Mouse (Mus musculus) heart, adult 2 months (tissue): ENCODE measurements at regions not wholly inside any gene's neighbourhood (a gene's known extent, or its start where the extent isn't known, plus 50 kb on each side); places are given as distances from the start of the nearest gene placed in this dataset.

Source experiments
- DNase-seq, 2 experiments: peaks; one replicate each; pipeline ENCODE4 v3.0.0; 2021
- H3K27ac ChIP-seq: fragments of 200-600 bp; 2 replicates; pipeline ENCODE4 v1.8.1; 2022
- H3K27me3 ChIP-seq: fragments of 200-500 bp; 2 replicates; pipeline ENCODE4 v1.6.1; 2012; ENCODE audit warnings: mild to moderate bottlenecking, low read length, inconsistent platforms, mixed read lengths; ENCODE audit not compliant: control insufficient read depth, insufficient read depth
- H3K36me3 ChIP-seq: fragments of 200-500 bp; 2 replicates; pipeline ENCODE4 v1.6.1; 2012; ENCODE audit warnings: low read length, inconsistent platforms; ENCODE audit not compliant: control insufficient read depth, insufficient read depth
- H3K4me1 ChIP-seq: fragments of 200-500 bp; 2 replicates; pipeline ENCODE4 v1.6.1; 2011; ENCODE audit warnings: low read length; ENCODE audit not compliant: control insufficient read depth, insufficient read depth
- H3K4me3 ChIP-seq: fragments of 200-600 bp; 2 replicates; pipeline ENCODE4 v1.8.1; 2022
- H3K79me2 ChIP-seq: fragments of 200-500 bp; replicated peaks from 2 replicates; pipeline ENCODE4 v1.6.1; 2012; ENCODE audit warnings: mild to moderate bottlenecking, inconsistent platforms, low read length, moderate library complexity, mixed read lengths; ENCODE audit not compliant: control insufficient read depth, insufficient read depth
- H3K9ac ChIP-seq: fragments of 200-500 bp; 2 replicates; pipeline ENCODE4 v1.6.1; 2012; ENCODE audit warnings: low read depth, mild to moderate bottlenecking, control low read depth, inconsistent platforms, low read length, mixed read lengths
- CTCF ChIP-seq: fragments of 200-600 bp; IDR thresholded peaks from 2 replicates; pipeline ENCODE4 v1.8.1; 2022; ENCODE audit warnings: antibody characterized with exemption, mild to moderate bottlenecking, moderate library complexity
- EP300 ChIP-seq: fragments of 200-500 bp; IDR thresholded peaks from 2 replicates; pipeline ENCODE4 v1.6.1; 2011; ENCODE audit warnings: low read depth, low read length, control low read depth; ENCODE audit not compliant: insufficient read depth
- POLR2A ChIP-seq: fragments of 200-500 bp; IDR thresholded peaks from 2 replicates; pipeline ENCODE4 v1.6.1; 2011; ENCODE audit warnings: mild to moderate bottlenecking, low read depth, low read length, control low read depth; ENCODE audit not compliant: insufficient read depth
- WGBS: fragments of 180-500 bp; shearing (Covaris S2); methylation state at CpG from one replicate; pipeline ENCODE4 v1.1.7; 2018; 5-methylcytosine and 5-hydroxymethylcytosine counted together
- intact Hi-C: fragments of 180-260 bp; cut with DNase I; formaldehyde crosslinking; loops from one replicate; pipeline ENCODE4 v1.15.1; 2025

GRCm38 (mm10) chr1:185963773-185964172, 153.3 kb downstream of the Lyplal1 start:
- intact Hi-C loops: no loop called here
- no peak for DNase-seq
- no peak overlapping the region for H3K27ac ChIP-seq
- no peaks in the 10 kb centered on the region for H3K27me3 ChIP-seq
- no peaks in the 10 kb centered on the region for H3K79me2 ChIP-seq
- TF ChIP-seq POLR2A: no peak
- no peaks in the 10 kb centered on the region for H3K4me1 ChIP-seq
- H3K9ac ChIP-seq: no peak overlapping the region
- no peaks in the 10 kb centered on the region for H3K36me3 ChIP-seq
- no peak overlapping the region for H3K4me3 ChIP-seq
- 96% methylated on average over 2 of the region's 2 CpGs for WGBS

GRCm38 (mm10) chr1:185964426-185964825, 152.7 kb downstream of the Lyplal1 start:
- H3K4me3 ChIP-seq: no peak overlapping the region
- H3K4me1 ChIP-seq: no peaks in the 10 kb centered on the region
- no peaks in the 10 kb centered on the region for H3K36me3 ChIP-seq
- H3K27ac ChIP-seq: no peak overlapping the region
- no peaks in the 10 kb centered on the region for H3K79me2 ChIP-seq
- WGBS: 38% methylated on average over 6 of the region's 6 CpGs
- H3K9ac ChIP-seq: no peak overlapping the region
- intact Hi-C loops: no loop called here
- no peaks in the 10 kb centered on the region for H3K27me3 ChIP-seq
- DNase-seq: no peak
- TF ChIP-seq CTCF (no peak), EP300 (no peak), POLR2A (no peak)

GRCm38 (mm10) chr1:185967227-185967626, 149.9 kb downstream of the Lyplal1 start:
- Histone ChIP-seq H3K9ac (no peak overlapping the region), H3K79me2 (no peaks in the 10 kb centered on the region), H3K4me1 (no peaks in the 10 kb centered on the region), H3K36me3 (no peaks in the 10 kb centered on the region), H3K4me3 (no peak overlapping the region), H3K27me3 (no peaks in the 10 kb centered on the region), H3K27ac (no peak overlapping the region)
- intact Hi-C loops: no loop called here
- no peak for TF ChIP-seq CTCF
- TF ChIP-seq EP300: no peak
- no peak for TF ChIP-seq POLR2A
- WGBS: 80% methylated on average over 4 of the region's 4 CpGs
- DNase-seq: no peak

- intact Hi-C loops: no loop called here
- no peak overlapping the region for H3K4me3 ChIP-seq
- TF ChIP-seq POLR2A (no peak), EP300 (no peak), CTCF (no peak)
- H3K27ac ChIP-seq: no peak overlapping the region
- H3K36me3 ChIP-seq: no peaks in the 10 kb centered on the region
- WGBS: 78% methylated on average over 6 of the region's 6 CpGs
- no peak overlapping the region for H3K9ac ChIP-seq
- no peak for DNase-seq
- no peaks in the 10 kb centered on the region for H3K27me3 ChIP-seq
- no peaks in the 10 kb centered on the region for H3K79me2 ChIP-seq
- H3K4me1 ChIP-seq: no peaks in the 10 kb centered on the region
These were observed 149.3 kb downstream of the Lyplal1 start for GRCm38 (mm10) chr1:185967816-185968215.

GRCm38 (mm10) chr1:185968642-185969041, 148.5 kb downstream of the Lyplal1 start:
- H3K27me3 ChIP-seq: no peaks in the 10 kb centered on the region
- intact Hi-C loops: no loop called here
- H3K79me2 ChIP-seq: no peaks in the 10 kb centered on the region
- H3K27ac ChIP-seq: no peak overlapping the region
- H3K9ac ChIP-seq: no peak overlapping the region
- no peak for TF ChIP-seq EP300
- no peak for TF ChIP-seq POLR2A
- TF ChIP-seq CTCF: no peak
- no peaks in the 10 kb centered on the region for H3K36me3 ChIP-seq
- no peak for DNase-seq
- WGBS: 74% methylated on average over 3 of the region's 3 CpGs
- H3K4me3 ChIP-seq: no peak overlapping the region
- H3K4me1 ChIP-seq: no peaks in the 10 kb centered on the region

- Histone ChIP-seq H3K27ac (no peak overlapping the region), H3K79me2 (no peaks in the 10 kb centered on the region), H3K9ac (no peak overlapping the region), H3K36me3 (no peaks in the 10 kb centered on the region), H3K4me3 (no peak overlapping the region), H3K27me3 (no peaks in the 10 kb centered on the region), H3K4me1 (no peaks in the 10 kb centered on the region)
- intact Hi-C loops: no loop called here
- 33% methylated on average over 2 of the region's 2 CpGs for WGBS
- peak; percentile 23 to 28 for DNase-seq
- no peak for TF ChIP-seq POLR2A
- no peak for TF ChIP-seq CTCF
- TF ChIP-seq EP300: no peak
These were observed 147.9 kb downstream of the Lyplal1 start for GRCm38 (mm10) chr1:185969231-185969630.

- TF ChIP-seq CTCF (0 out of 2 replicates have a peak, but pooled peaks have one; percentile 17), EP300 (no peak), POLR2A (no peak)
- no peak for DNase-seq
- no peaks in the 10 kb centered on the region for H3K27me3 ChIP-seq
- H3K9ac ChIP-seq: no peak overlapping the region
- H3K27ac ChIP-seq: no peak overlapping the region
- no peaks in the 10 kb centered on the region for H3K79me2 ChIP-seq
- 90% methylated on average over 2 of the region's 2 CpGs for WGBS
- H3K4me1 ChIP-seq: no peaks in the 10 kb centered on the region
- H3K36me3 ChIP-seq: no peaks in the 10 kb centered on the region
- no peak overlapping the region for H3K4me3 ChIP-seq
- intact Hi-C loops: no loop called here
These were observed 140.0 kb downstream of the Lyplal1 start for GRCm38 (mm10) chr1:185977075-185977474.
